Mouse (Mus musculus) stomach, postnatal 0 days (tissue): ENCODE measurements around the gene Lrguk.

ENCODE experiments used
- CTCF ChIP-seq: IDR thresholded peaks from 2 replicates; pipeline ENCODE4 v1.5.1; 2016; ENCODE audit warnings: antibody characterized with exemption, low read depth, mild to moderate bottlenecking, moderate library complexity
- EP300 ChIP-seq: optimal IDR thresholded peaks from 2 replicates; pipeline ENCODE3; 2016; ENCODE audit warnings: antibody characterized with exemption

DNA sequence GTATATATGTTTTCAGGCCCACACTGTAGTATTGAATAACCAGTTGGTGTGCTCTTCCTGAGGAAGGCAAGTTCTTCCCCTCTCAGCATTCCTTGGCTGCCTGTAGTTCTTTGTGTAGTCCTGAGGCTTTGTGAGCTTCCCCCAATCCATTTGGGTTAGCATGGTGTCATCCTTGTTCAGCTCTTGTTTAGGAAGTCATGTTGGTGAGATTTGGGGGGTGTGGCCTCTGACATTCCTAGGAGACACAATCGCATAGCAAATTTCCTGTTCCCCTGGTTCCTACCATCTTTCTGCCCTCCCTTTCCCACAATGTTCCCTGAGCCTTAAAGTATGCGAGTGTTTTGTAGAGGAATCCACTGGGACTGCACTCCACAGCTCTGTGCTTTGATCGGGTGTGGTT lies 154.1 kb downstream of the Lrguk start:
- TF ChIP-seq CTCF (no peak), EP300 (no peak)
